Mouse (Mus musculus): ENCODE results near the gene Trpm2.
A peak's percentile ranks its signal among the peaks of the same experiment; 100 is the strongest.
"Not testable (repeated sequence)": the region's sequence is repeated elsewhere in the genome, so short reads cannot be mapped to it uniquely, and the experiment has no call there.

Gene Trpm2

GRCm38 (mm10) chr10:77970481-77970880 is at the start of gene Trpm2:
TSS of gene Trpm2 (minus strand) at chr10:77970563.
- no peak for DNase-seq (ENCODE audit: low spot score in 2 of 2)

GRCm38 (mm10) chr10:78019984-78020383 is 49.6 kb upstream of the Trpm2 start:
- not testable (repeated sequence) for DNase-seq (ENCODE audit: low spot score in 2 of 2)

- no peak for DNase-seq (ENCODE audit: low spot score in 2 of 2)
Measured at GRCm38 (mm10) chr10:78019291-78019690, 48.9 kb upstream of the Trpm2 start.

GRCm38 (mm10) chr10:78018797-78019203 is 48.4 kb upstream of the Trpm2 start:
- peak in 1 of 2 experiments; percentile 50 for DNase-seq (ENCODE audit: low spot score in 2 of 2)

GRCm38 (mm10) chr10:78016366-78016765 is 46.0 kb upstream of the Trpm2 start:
- DNase-seq (ENCODE audit: low spot score in 2 of 2) = no peak

- DNase-seq (ENCODE audit: low spot score in 2 of 2) = no peak
Measured at GRCm38 (mm10) chr10:78015489-78015888, 45.1 kb upstream of the Trpm2 start.

- DNase-seq (ENCODE audit: low spot score in 2 of 2) = no peak
Measured at GRCm38 (mm10) chr10:78012661-78013495, 42.5 kb upstream of the Trpm2 start.

GRCm38 (mm10) chr10:78011116-78011515 is 40.8 kb upstream of the Trpm2 start:
- not testable (repeated sequence) for DNase-seq (ENCODE audit: low spot score in 2 of 2)

- DNase-seq (ENCODE audit: low spot score in 2 of 2) = no peak
Measured at GRCm38 (mm10) chr10:78010335-78010734, 40.0 kb upstream of the Trpm2 start.

GRCm38 (mm10) chr10:78009945-78010293 is 39.6 kb upstream of the Trpm2 start, which contains the start of gene Pfkl:
TSS of gene Pfkl (minus strand) at chr10:78010083.
- no peak for DNase-seq (ENCODE audit: low spot score in 2 of 2)

- peak; percentile 92 for DNase-seq (ENCODE audit: low spot score in 2 of 2)
Measured at GRCm38 (mm10) chr10:78009184-78009944, 39.0 kb upstream of the Trpm2 start.

- DNase-seq (ENCODE audit: low spot score in 2 of 2) = no peak
Measured at GRCm38 (mm10) chr10:78008169-78008568, 37.8 kb upstream of the Trpm2 start.

- no peak for DNase-seq (ENCODE audit: low spot score in 2 of 2)
Measured at GRCm38 (mm10) chr10:78007203-78007602, 36.8 kb upstream of the Trpm2 start.

GRCm38 (mm10) chr10:78005791-78006438 is 35.6 kb upstream of the Trpm2 start:
- DNase-seq (ENCODE audit: low spot score in 2 of 2) = no peak

GRCm38 (mm10) chr10:78004479-78005100 is 34.2 kb upstream of the Trpm2 start:
- peak; percentile 51 to 72 for DNase-seq (ENCODE audit: low spot score in 2 of 2)

- no peak for DNase-seq (ENCODE audit: low spot score in 2 of 2)
Measured at GRCm38 (mm10) chr10:78002316-78002715, 32.0 kb upstream of the Trpm2 start.

GRCm38 (mm10) chr10:78001796-78002195 is 31.4 kb upstream of the Trpm2 start:
- DNase-seq (ENCODE audit: low spot score in 2 of 2) = peak; percentile 92 to 93

GRCm38 (mm10) chr10:78000200-78000599 is 29.8 kb upstream of the Trpm2 start:
- no peak for DNase-seq (ENCODE audit: low spot score in 2 of 2)

GRCm38 (mm10) chr10:77995639-77996038 is 25.3 kb upstream of the Trpm2 start:
- no peak for DNase-seq (ENCODE audit: low spot score in 2 of 2)

GRCm38 (mm10) chr10:77985775-77986174 is 15.4 kb upstream of the Trpm2 start:
- no peak for DNase-seq (ENCODE audit: low spot score in 2 of 2)

- no peak for DNase-seq (ENCODE audit: low spot score in 2 of 2)
Measured at GRCm38 (mm10) chr10:77984660-77985059, 14.3 kb upstream of the Trpm2 start.
